Mouse (Mus musculus): Measurements from ENCODE around the gene Lrrc47. TPM values are rescaled to one million over a fixed set of nuclear protein-coding genes. Genes with fewer than 3 reads are reported as not detected.

Lrrc47 gene
- polyA plus RNA-seq (2014; fragmentation: Illumina TruSeq; extraction: RNeasy Lipid Tissue Mini Kit (QIAGEN cat#74804); ENCODE audit: low read depth, low replicate concordance), result 25.8 TPM

GRCm38 (mm10) chr4:154011646-154012089 is at the start of gene Lrrc47:
Lrrc47 (plus strand) TSS chr4:154011731.

GRCm38 (mm10) chr4:153974431-153975291 is 36.9 kb upstream of the Lrrc47 start, which contains the start of the genes Dffb and Cep104:
Dffb (minus strand) TSS chr4:153975126.
Cep104 (plus strand) TSS chr4:153975194.

GRCm38 (mm10) chr4:154025641-154026440 is 14.3 kb downstream of the Lrrc47 start, which contains the start of gene Smim1:
Smim1 (minus strand) TSS chr4:154026230.

GRCm38 (mm10) chr4:154042577-154042976 is 31.0 kb downstream of the Lrrc47 start, which contains the start of gene Ccdc27:
Ccdc27 (minus strand) TSS chr4:154042677.

Other genes with a start within 250 kb of the Lrrc47 start
- gene A430005L14Rik, start 54.5 kb upstream of the Lrrc47 start, polyA plus RNA-seq (2014; fragmentation: Illumina TruSeq; extraction: RNeasy Lipid Tissue Mini Kit (QIAGEN cat#74804); ENCODE audit: low read depth, low replicate concordance), result 24.2 TPM
- gene Dffb, start 36.6 kb upstream of the Lrrc47 start, polyA plus RNA-seq (2014; fragmentation: Illumina TruSeq; extraction: RNeasy Lipid Tissue Mini Kit (QIAGEN cat#74804); ENCODE audit: low read depth, low replicate concordance), result 10.6 TPM
- 20.0 TPM for gene Cep104, start 36.5 kb upstream of the Lrrc47 start, polyA plus RNA-seq (2014; fragmentation: Illumina TruSeq; extraction: RNeasy Lipid Tissue Mini Kit (QIAGEN cat#74804); ENCODE audit: low read depth, low replicate concordance)
- 172 TPM for gene Smim1, start 14.5 kb downstream of the Lrrc47 start, polyA plus RNA-seq (2014; fragmentation: Illumina TruSeq; extraction: RNeasy Lipid Tissue Mini Kit (QIAGEN cat#74804); ENCODE audit: low read depth, low replicate concordance)
- 1.4 TPM for gene Ccdc27, start 30.9 kb downstream of the Lrrc47 start, polyA plus RNA-seq (2014; fragmentation: Illumina TruSeq; extraction: RNeasy Lipid Tissue Mini Kit (QIAGEN cat#74804); ENCODE audit: low read depth, low replicate concordance)
- gene Trp73, start 128.5 kb downstream of the Lrrc47 start, polyA plus RNA-seq (2014; fragmentation: Illumina TruSeq; extraction: RNeasy Lipid Tissue Mini Kit (QIAGEN cat#74804); ENCODE audit: low read depth, low replicate concordance), result 0.68 TPM
- gene Wrap73, start 130.6 kb downstream of the Lrrc47 start, polyA plus RNA-seq (2014; fragmentation: Illumina TruSeq; extraction: RNeasy Lipid Tissue Mini Kit (QIAGEN cat#74804); ENCODE audit: low read depth, low replicate concordance), result 7.9 TPM
- 117 TPM for gene Tprgl, start 148.9 kb downstream of the Lrrc47 start, polyA plus RNA-seq (2014; fragmentation: Illumina TruSeq; extraction: RNeasy Lipid Tissue Mini Kit (QIAGEN cat#74804); ENCODE audit: low read depth, low replicate concordance)
- gene Megf6, start 159.0 kb downstream of the Lrrc47 start, polyA plus RNA-seq (2014; fragmentation: Illumina TruSeq; extraction: RNeasy Lipid Tissue Mini Kit (QIAGEN cat#74804); ENCODE audit: low read depth, low replicate concordance), result 15.0 TPM

Measured in adipose tissue, adult 10 weeks (tissue).